Mouse (Mus musculus) erythroblast, adult 5-6 weeks (primary cell): ENCODE results near the gene Osbp2. TPM values are rescaled to one million over a fixed set of nuclear protein-coding genes. Genes with fewer than 3 reads are reported as not detected.

Experiments
- ATAC-seq: replicated peaks from 2 replicates; pipeline ENCODE4 v1.8.0; 2016; ENCODE audit warnings: moderate number of reproducible peaks, mild to moderate bottlenecking, moderate TSS enrichment, inconsistent platforms; ENCODE audit not compliant: poor library complexity, low FRiP score, severe bottlenecking
- total RNA-seq, 2 experiments: library from RNA; stranded (forward) in 1 of 2; stranded (reverse) in 1 of 2; fragments of 150-400 nt in 1 of 2; fragments of 200-764, 138-1000 nt in 1 of 2; gene quantifications; 2 replicates each; pipeline versions ENCODE4 v1.2.3 to v1.2.4; 2015 to 2017; ENCODE audit warnings: low replicate concordance in 2 of 2

Osbp2 gene
- total RNA-seq, 2 experiments from 2014 or later: not detected

- ATAC-seq: no peak
Measured at GRCm38 (mm10) chr11:3767830-3768229, 95.9 kb downstream of the Osbp2 start.

GRCm38 (mm10) chr11:3766964-3767363 lies 96.7 kb downstream of the Osbp2 start:
- no peak for ATAC-seq

- no peak for ATAC-seq
Measured at GRCm38 (mm10) chr11:3764352-3764751, 99.4 kb downstream of the Osbp2 start.

- ATAC-seq: no peak
Measured at GRCm38 (mm10) chr11:3761775-3762501, 101.8 kb downstream of the Osbp2 start.

- no peak for ATAC-seq
Measured at GRCm38 (mm10) chr11:3761339-3761738, 102.4 kb downstream of the Osbp2 start.

- no peak for ATAC-seq
Measured at GRCm38 (mm10) chr11:3759433-3759832, 104.3 kb downstream of the Osbp2 start.

- ATAC-seq: no peak
Measured at GRCm38 (mm10) chr11:3755341-3755740, 108.4 kb downstream of the Osbp2 start.

- no peak for ATAC-seq
Measured at GRCm38 (mm10) chr11:3754685-3755084, 109.0 kb downstream of the Osbp2 start.

GRCm38 (mm10) chr11:3753897-3754296 lies 109.8 kb downstream of the Osbp2 start:
- ATAC-seq: no peak

GRCm38 (mm10) chr11:3752766-3753165 lies 110.9 kb downstream of the Osbp2 start:
- ATAC-seq: no peak

- ATAC-seq: no peak
Measured at GRCm38 (mm10) chr11:3749831-3750230, 113.9 kb downstream of the Osbp2 start.

GRCm38 (mm10) chr11:3742449-3742848 lies 121.3 kb downstream of the Osbp2 start:
- ATAC-seq: no peak

- ATAC-seq: no peak
Measured at GRCm38 (mm10) chr11:3741183-3741582, 122.5 kb downstream of the Osbp2 start.

GRCm38 (mm10) chr11:3738778-3739177 lies 124.9 kb downstream of the Osbp2 start:
- ATAC-seq: no peak

GRCm38 (mm10) chr11:3735715-3736114 lies 128.0 kb downstream of the Osbp2 start:
- no peak for ATAC-seq

GRCm38 (mm10) chr11:3733933-3734636 lies 129.6 kb downstream of the Osbp2 start:
- no peak for ATAC-seq

GRCm38 (mm10) chr11:3731469-3731868 lies 132.2 kb downstream of the Osbp2 start:
- no peak for ATAC-seq

- ATAC-seq: no peak
Measured at GRCm38 (mm10) chr11:3727438-3728105, 136.1 kb downstream of the Osbp2 start.

GRCm38 (mm10) chr11:3725331-3726054 lies 138.2 kb downstream of the Osbp2 start:
- no peak for ATAC-seq

- ATAC-seq: no peak
Measured at GRCm38 (mm10) chr11:3724726-3725125, 139.0 kb downstream of the Osbp2 start.
